Mouse (Mus musculus) forebrain, embryonic 16.5 days (tissue): Measurements from ENCODE around the gene Klhdc1. TPM values are rescaled to one million over a fixed set of nuclear protein-coding genes. Genes with fewer than 3 reads are reported as not detected.

ENCODE experiments used
- ATAC-seq: fragments of 200-750 bp; cut with Nextera tagmentation; 2 replicates; pipeline ENCODE4 v1.8.0; 2017; ENCODE audit warnings: mild to moderate bottlenecking, moderate library complexity
- H3K27ac ChIP-seq: fragments of 300-500 bp; sonication (generic); 2 replicates; pipeline ENCODE4 v1.5.1; 2014; ENCODE audit warnings: low read length, control low read depth
- H3K27me3 ChIP-seq: fragments of 300-500 bp; sonication (generic); replicated peaks from 2 replicates; pipeline ENCODE4 v1.6.1; 2014; ENCODE audit warnings: low read length; ENCODE audit not compliant: control insufficient read depth, insufficient read depth
- H3K36me3 ChIP-seq: fragments of 300-500 bp; sonication (generic); 2 replicates; pipeline ENCODE4 v1.6.1; 2014; ENCODE audit not compliant: control insufficient read depth, insufficient read depth
- H3K4me1 ChIP-seq: fragments of 300-500 bp; sonication (generic); replicated peaks from 2 replicates; pipeline ENCODE4 v1.6.1; 2014; ENCODE audit warnings: low read length; ENCODE audit not compliant: control insufficient read depth, insufficient read depth
- H3K4me2 ChIP-seq: fragments of 300-500 bp; sonication (generic); 2 replicates; pipeline ENCODE4 v1.6.1; 2014; ENCODE audit warnings: mild to moderate bottlenecking, low read length, control low read depth
- H3K4me3 ChIP-seq: fragments of 300-500 bp; sonication (generic); replicated peaks from 2 replicates; pipeline ENCODE4 v1.5.1; 2014; ENCODE audit warnings: mild to moderate bottlenecking, low read length, control low read depth
- H3K9ac ChIP-seq: fragments of 300-500 bp; sonication (generic); replicated peaks from 2 replicates; pipeline ENCODE4 v1.6.1; 2014; ENCODE audit warnings: low read depth, low read length, control low read depth
- H3K9me3 ChIP-seq: fragments of 300-500 bp; sonication (generic); 2 replicates; pipeline ENCODE4 v1.6.1; 2016; ENCODE audit warnings: low read length; ENCODE audit not compliant: control insufficient read depth
- WGBS: fragments of 180-500 bp; shearing (Covaris S2); extraction: QIAGEN DNeasy Blood & Tissue Kit; methylation state at CpG from one replicate; pipeline ENCODE4 v1.1.7; 2014; 5-methylcytosine and 5-hydroxymethylcytosine counted together
- polyA plus RNA-seq: library from polyadenylated mRNA; unstranded; fragments of >200 nt; fragmentation: Nextera tagmentation; extraction: Ambion mirVana; gene quantifications from 2 replicates; pipeline ENCODE4 v1.2.1, GENCODE M21; 2015

Klhdc1 gene
- polyA plus RNA-seq, 1 experiment from 2014 or later, result 12.5 TPM

DNA sequence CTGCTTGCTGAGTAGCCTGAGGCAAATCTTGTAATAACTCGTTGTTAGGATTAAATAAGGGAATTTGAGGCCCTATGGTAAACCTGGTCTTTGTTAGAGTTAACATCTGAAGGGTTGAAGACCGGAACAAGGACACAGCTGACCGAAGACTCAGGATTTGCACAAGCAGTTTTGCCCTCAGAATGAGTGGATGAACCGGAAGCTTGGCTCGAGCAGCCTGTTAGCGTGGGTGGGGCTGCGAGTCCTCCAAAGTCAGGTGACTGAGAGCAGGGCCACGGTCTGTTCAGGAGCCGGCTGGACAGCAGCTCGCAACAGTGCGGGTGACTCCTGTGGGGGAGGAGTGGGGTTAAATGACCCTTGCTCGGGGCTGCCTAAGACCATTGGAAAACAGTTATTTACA is 58.3 kb downstream of the Klhdc1 start:
- H3K9me3 ChIP-seq, result no peaks in the 10 kb centered on the region
- peaks cover 26% of the 10 kb centered on the region for H3K4me1 ChIP-seq
- peaks cover 26% of the 10 kb centered on the region for H3K36me3 ChIP-seq
- no peak overlapping the region for H3K9ac ChIP-seq
- no peak overlapping the region for H3K4me3 ChIP-seq
- ATAC-seq, result no peak
- H3K27ac ChIP-seq, result no peak overlapping the region
- no peak overlapping the region for H3K4me2 ChIP-seq
- WGBS, result 80% methylated on average over 12 of the region's 12 CpGs
- H3K27me3 ChIP-seq, result no peaks in the 10 kb centered on the region

DNA sequence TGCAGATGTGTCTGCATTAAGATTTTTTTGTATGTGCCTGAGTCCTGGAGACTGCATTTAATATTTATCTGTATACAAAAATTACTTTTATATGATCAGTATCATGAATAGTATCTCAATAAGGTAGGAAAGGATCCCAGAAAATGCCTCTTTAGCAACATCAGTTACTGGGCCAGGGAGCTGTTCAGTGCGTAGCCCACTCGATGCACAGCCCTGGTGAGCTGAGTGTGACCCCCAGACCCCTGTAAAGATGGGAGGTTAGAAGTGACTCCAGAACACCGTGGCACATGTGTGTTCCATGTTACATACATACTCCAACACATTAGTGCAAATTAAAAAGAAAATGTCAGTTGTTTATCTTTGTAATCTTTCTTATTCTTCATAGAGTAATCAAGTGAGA is 58.9 kb downstream of the Klhdc1 start:
- no peak for ATAC-seq
- no peaks in the 10 kb centered on the region for H3K27me3 ChIP-seq
- peaks cover 30% of the 10 kb centered on the region for H3K36me3 ChIP-seq
- H3K4me3 ChIP-seq, result no peak overlapping the region
- whole genome bisulfite sequencing, result 90% methylated on average over 3 of the region's 3 CpGs
- no peak overlapping the region for H3K9ac ChIP-seq
- no peak overlapping the region for H3K4me2 ChIP-seq
- H3K4me1 ChIP-seq, result peaks cover 26% of the 10 kb centered on the region
- H3K27ac ChIP-seq, result no peak overlapping the region
- no peaks in the 10 kb centered on the region for H3K9me3 ChIP-seq

DNA sequence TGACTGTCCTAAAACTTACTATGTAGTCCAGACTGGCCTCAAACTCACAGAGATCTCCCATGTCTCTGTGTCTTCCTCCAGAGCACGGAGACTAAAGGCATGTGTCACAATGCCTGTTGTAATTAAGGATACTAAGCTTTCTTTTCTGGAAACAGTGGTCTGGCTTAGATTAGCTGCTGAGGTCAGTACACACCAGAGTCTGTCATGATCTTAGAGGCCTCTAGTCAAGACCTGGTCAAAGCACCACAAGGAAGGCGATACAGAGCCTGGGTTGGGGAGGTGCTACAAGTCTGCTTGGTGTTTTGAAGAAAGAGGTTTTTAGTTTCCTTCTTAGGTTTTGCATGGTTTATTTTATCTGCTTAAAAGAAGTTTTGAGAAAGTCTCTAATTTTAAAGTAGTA is 59.4 kb downstream of the Klhdc1 start:
- no peak overlapping the region for H3K4me3 ChIP-seq
- no peak overlapping the region for H3K9ac ChIP-seq
- peaks cover 35% of the 10 kb centered on the region for H3K36me3 ChIP-seq
- no peaks in the 10 kb centered on the region for H3K9me3 ChIP-seq
- no peaks in the 10 kb centered on the region for H3K27me3 ChIP-seq
- WGBS, result 79% methylated on average over 2 of the region's 2 CpGs
- ATAC-seq, result no peak
- H3K27ac ChIP-seq, result no peak overlapping the region
- H3K4me2 ChIP-seq, result no peak overlapping the region
- H3K4me1 ChIP-seq, result peaks cover 26% of the 10 kb centered on the region

DNA sequence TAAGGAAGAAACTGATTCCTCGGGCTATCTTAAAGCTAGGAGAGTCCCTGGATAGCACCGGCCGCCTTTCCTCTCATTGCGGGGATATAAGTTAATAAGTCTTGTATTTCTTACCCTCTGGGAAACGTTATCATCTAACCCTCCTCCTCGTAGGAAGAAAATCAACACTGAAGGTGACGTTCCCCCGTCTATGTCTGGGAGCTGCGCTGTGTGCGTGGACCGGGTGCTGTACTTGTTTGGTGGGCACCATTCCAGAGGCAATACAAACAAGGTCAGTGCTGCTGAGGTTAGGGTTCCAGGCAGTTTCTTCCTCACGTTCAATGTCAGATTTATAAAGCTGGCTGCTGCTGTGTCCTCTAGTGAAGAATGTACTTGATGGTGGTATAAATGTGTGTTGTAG is 61.2 kb downstream of the Klhdc1 start:
- Histone ChIP-seq H3K9me3 (no peaks in the 10 kb centered on the region), H3K27ac (no peak overlapping the region), H3K36me3 (peaks cover 50% of the 10 kb centered on the region), H3K9ac (no peak overlapping the region), H3K4me3 (no peak overlapping the region), H3K4me2 (no peak overlapping the region), H3K27me3 (no peaks in the 10 kb centered on the region), H3K4me1 (peaks cover 20% of the 10 kb centered on the region)
- 97% methylated on average over 12 of the region's 12 CpGs for WGBS
- ATAC-seq, result no peak

DNA sequence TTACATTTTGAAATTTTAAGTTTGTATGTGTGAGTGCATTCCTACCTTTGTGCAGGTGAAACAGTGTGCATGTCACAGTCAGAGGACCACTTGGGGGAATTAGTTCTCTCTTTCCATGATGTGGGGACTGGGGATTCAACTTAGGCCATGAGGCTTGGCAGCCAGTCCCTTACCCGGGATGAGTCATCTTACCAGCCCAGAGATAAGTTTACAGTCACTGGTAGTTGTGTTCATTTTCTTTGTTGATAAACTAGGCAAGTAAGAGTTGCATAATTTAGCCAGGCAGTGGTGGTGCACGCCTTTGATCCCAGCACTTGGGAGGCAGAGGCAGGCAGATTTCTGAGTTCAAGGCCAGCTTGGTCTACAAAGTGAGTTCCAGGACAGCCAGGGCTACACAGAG is 63.1 kb downstream of the Klhdc1 start:
- ATAC-seq, result no peak
- no peaks in the 10 kb centered on the region for H3K27me3 ChIP-seq

DNA sequence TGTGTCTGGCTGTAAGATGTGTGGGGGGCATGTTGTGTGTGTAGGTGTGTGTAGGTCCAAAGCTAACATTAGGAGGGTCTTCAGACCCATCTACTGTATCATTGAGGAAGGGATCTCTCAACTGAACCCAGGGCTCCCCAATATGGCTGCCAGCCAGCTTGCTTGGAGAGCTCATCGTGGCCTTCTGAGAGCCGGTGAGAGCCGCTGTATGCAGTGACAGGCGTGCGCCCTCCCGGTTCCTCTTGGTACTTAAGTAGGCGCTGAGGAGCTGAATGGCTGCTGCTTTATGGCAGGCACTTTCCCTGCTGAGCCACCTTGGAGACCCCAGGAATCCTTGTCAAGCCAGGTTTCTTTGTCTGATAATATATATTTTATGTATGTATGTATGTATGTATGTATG is 65.4 kb downstream of the Klhdc1 start:
- H3K9ac ChIP-seq, result no peak overlapping the region
- no peaks in the 10 kb centered on the region for H3K4me1 ChIP-seq
- no peaks in the 10 kb centered on the region for H3K27me3 ChIP-seq
- ATAC-seq, result no peak
- H3K4me3 ChIP-seq, result no peak overlapping the region
- peaks cover 86% of the 10 kb centered on the region for H3K36me3 ChIP-seq
- 94% methylated on average over 7 of the region's 7 CpGs for WGBS
- H3K9me3 ChIP-seq, result no peaks in the 10 kb centered on the region
- no peak overlapping the region for H3K27ac ChIP-seq
- H3K4me2 ChIP-seq, result no peak overlapping the region

More for the DNA sequence above, 63.1 kb downstream of the Klhdc1 start:
- peaks cover 67% of the 10 kb centered on the region for H3K36me3 ChIP-seq
- no peak overlapping the region for H3K9ac ChIP-seq
- H3K27ac ChIP-seq, result no peak overlapping the region
- H3K4me3 ChIP-seq, result no peak overlapping the region
- no peaks in the 10 kb centered on the region for H3K9me3 ChIP-seq
- 93% methylated on average over 2 of the region's 2 CpGs for WGBS
- H3K4me1 ChIP-seq, result peaks cover 7% of the 10 kb centered on the region
- no peak overlapping the region for H3K4me2 ChIP-seq

DNA sequence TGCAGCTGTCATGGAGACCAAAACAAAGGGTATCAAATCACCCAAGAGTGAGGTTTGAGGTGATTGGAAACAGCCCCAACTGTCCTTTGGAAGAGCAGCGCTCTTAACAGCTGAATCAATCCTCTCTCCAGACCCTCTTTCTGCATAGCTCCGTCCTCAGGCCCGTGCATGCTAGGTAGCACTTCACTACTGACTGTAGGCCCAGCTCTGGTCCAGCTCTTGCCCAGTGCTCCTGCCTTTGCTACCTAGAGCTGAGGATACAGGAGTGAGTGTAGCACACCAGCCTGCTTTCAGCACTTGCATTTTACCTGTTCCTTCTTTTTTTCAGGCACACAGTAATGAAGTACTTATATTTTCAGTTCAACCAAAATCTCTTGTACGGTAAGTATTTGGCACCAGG is 68.7 kb downstream of the Klhdc1 start:
- Histone ChIP-seq H3K27ac (no peak overlapping the region), H3K4me2 (no peak overlapping the region), H3K9me3 (no peaks in the 10 kb centered on the region), H3K4me3 (no peak overlapping the region), H3K27me3 (no peaks in the 10 kb centered on the region), H3K9ac (no peak overlapping the region), H3K36me3 (peaks cover 71% of the 10 kb centered on the region), H3K4me1 (no peaks in the 10 kb centered on the region)
- over 99% methylated on average over 4 of the region's 4 CpGs for WGBS
- no peak for ATAC-seq

DNA sequence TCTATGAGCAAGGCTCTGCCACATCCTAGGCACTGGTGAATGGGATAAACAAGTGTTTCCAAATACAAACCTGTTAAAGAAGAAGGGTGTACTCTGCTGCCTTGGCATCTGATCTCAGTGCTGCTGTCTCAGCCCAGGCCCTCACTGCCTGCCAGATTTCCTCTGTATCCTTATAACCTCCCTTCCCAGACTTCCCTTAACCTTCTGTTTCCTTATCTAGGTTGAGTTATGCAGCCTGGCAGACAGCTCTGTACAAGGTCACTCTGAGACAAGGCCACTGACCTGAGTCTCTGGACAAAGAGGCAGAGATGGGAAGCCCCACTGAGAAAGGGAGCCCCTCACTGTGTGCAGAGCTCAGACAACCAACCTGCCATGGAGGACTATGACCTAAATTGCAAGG is 77.5 kb downstream of the Klhdc1 start:
- Histone ChIP-seq H3K9ac (no peak overlapping the region), H3K4me1 (no peaks in the 10 kb centered on the region), H3K27me3 (no peaks in the 10 kb centered on the region), H3K36me3 (peaks cover 33% of the 10 kb centered on the region), H3K4me2 (no peak overlapping the region), H3K27ac (no peak overlapping the region), H3K9me3 (no peaks in the 10 kb centered on the region), H3K4me3 (no peak overlapping the region)
- ATAC-seq, result no peak

DNA sequence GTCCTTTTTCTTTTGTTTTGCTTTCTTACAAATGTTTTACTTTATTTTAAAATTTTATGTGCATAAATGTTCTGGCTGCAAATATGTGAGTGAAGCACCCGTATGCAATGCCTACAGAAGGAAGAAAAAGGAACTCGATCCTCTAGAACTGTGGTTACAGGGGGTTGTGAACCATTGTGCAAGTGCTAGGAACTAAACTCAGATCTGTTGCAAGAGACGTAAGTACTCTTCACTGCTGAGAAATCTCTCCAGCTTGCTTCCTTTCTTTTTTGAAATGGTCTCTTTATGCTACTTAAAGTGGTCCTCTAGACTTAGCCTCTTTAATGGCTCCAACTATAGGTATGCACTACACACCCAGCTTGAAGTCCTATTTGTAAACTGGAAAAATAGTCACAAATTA is 90.2 kb downstream of the Klhdc1 start:
- no peak overlapping the region for H3K27ac ChIP-seq
- H3K36me3 ChIP-seq, result peaks cover 11% of the 10 kb centered on the region
- no peaks in the 10 kb centered on the region for H3K4me1 ChIP-seq
- H3K4me3 ChIP-seq, result no peak overlapping the region
- no peaks in the 10 kb centered on the region for H3K27me3 ChIP-seq
- 95% methylated on average over 3 of the region's 3 CpGs for WGBS
- no peak for ATAC-seq
- H3K4me2 ChIP-seq, result no peak overlapping the region
- no peak overlapping the region for H3K9ac ChIP-seq
- no peaks in the 10 kb centered on the region for H3K9me3 ChIP-seq

DNA sequence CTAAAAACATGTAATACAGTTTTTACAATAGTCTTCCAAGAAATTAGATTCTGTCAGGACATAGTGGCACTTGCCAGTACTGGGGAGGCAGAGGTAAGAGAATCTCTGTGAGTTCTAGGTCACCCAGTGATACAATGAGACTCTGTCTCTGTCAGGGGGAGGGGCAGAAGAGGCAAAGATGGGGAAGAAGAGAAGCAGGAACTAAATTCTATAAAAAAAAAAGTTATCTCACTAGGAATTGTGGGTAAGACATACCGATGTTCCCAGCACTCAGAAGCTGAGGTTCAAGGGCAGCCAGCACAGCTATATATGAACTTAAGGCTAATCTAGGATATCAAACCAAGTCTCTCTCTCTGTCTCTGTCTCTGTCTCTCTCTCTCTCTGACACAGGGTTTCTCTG is 91.2 kb downstream of the Klhdc1 start:
- no peaks in the 10 kb centered on the region for H3K4me1 ChIP-seq
- peaks cover 8% of the 10 kb centered on the region for H3K36me3 ChIP-seq
- no peak overlapping the region for H3K27ac ChIP-seq
- H3K4me3 ChIP-seq, result no peak overlapping the region
- no peak overlapping the region for H3K4me2 ChIP-seq
- H3K27me3 ChIP-seq, result no peaks in the 10 kb centered on the region
- 100% methylated on average over 1 of the region's 1 CpGs for WGBS
- no peak overlapping the region for H3K9ac ChIP-seq
- no peaks in the 10 kb centered on the region for H3K9me3 ChIP-seq
- no peak for ATAC-seq
